Mouse (Mus musculus) embryonic fibroblast, embryonic 13.5 days (primary cell): ENCODE results near the gene Gm44579.

Source experiments
- CTCF ChIP-seq: IDR thresholded peaks from 2 replicates; pipeline ENCODE4 v1.5.1; 2011; ENCODE audit warnings: mild to moderate bottlenecking, control low read depth, low read length, moderate library complexity, borderline replicate concordance; ENCODE audit not compliant: insufficient read depth
- POLR2A ChIP-seq: IDR thresholded peaks from 2 replicates; pipeline ENCODE4 v1.6.1; 2011; ENCODE audit warnings: low read depth, mild to moderate bottlenecking, control low read depth, low read length, moderate library complexity

- TF ChIP-seq CTCF = no peak
- no peak for TF ChIP-seq POLR2A
Observed at GRCm38 (mm10) chr15:98209676-98210075, 11.1 kb downstream of the Gm44579 start.
